Mouse (Mus musculus) left cerebral cortex, adult 11 months (tissue): ENCODE data around the gene Slc24a3.

Source experiments
- DNase-seq: peaks from one replicate; pipeline ENCODE4 v3.0.0; 2022; ENCODE audit warnings: low spot score

Gene Slc24a3

DNA sequence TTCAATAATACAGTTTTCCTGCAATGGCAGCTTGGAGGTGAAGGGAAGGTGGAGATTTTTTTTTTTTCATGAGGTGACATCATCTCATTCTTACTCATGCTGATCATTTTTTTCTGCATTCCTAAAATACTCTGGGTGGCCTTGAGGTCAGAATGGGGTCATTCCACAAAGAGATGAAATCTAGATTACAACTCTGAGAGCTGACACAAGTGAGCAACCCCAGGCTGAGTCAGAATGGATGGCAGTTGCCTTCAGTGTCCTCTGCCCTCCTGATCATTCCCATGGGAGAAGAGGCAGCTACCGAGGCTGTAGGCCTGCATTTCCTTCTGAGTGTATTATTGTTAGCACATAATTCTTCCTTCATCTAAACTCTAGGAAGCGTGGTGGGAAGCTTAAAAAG, 116.2 kb downstream of the Slc24a3 start:
- no peak for DNase-seq

GRCm38 (mm10) chr2:145288501-145288900, 120.9 kb downstream of the Slc24a3 start:
- no peak for DNase-seq

DNA sequence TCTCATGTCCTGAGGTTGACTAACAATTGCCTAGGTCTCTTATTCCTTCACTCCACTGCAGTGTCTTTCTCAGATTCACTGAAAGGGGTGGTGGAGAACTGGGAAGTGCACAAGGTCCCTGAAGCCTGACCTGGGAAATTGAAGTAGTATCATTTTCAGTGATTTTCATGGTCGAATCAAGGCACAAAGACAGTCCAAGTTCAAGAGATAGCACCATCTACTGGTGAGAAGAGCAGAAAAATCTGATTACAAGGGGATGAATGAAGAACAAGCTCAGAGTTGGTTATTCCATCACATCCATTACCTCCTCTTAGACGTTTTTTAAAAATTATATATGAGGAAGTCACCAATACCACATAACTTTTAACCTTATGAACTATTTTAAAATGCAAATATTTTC, 123.9 kb downstream of the Slc24a3 start:
- no peak for DNase-seq

GRCm38 (mm10) chr2:145292196-145292595, 124.6 kb downstream of the Slc24a3 start:
- no peak for DNase-seq

GRCm38 (mm10) chr2:145292816-145293215, 125.3 kb downstream of the Slc24a3 start:
- no peak for DNase-seq

- no peak for DNase-seq
Observed at GRCm38 (mm10) chr2:145296906-145297305, 129.4 kb downstream of the Slc24a3 start.

GRCm38 (mm10) chr2:145299914-145300699, 132.6 kb downstream of the Slc24a3 start:
- no peak for DNase-seq

- DNase-seq, result no peak
Observed at GRCm38 (mm10) chr2:145307231-145307883, 139.8 kb downstream of the Slc24a3 start.

DNA sequence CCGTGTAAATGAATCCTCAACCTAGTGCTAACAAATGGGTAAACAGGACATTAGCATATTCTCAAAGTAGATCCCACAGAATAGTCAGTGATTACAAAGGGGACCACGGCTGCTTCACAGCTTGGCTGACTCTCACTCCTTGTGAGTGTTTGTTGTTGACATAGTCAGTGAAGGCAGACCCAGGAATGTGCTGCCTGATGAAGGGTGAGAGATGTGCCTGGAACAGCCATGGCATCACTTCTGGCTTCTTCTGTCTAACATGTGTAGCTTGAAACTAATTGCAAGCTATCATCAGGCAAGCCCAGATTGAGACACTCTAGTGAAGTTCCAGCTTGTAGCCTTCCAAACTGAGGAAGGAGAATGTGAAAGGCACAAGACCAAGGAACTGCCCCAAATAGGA, 151.4 kb downstream of the Slc24a3 start:
- no peak for DNase-seq

GRCm38 (mm10) chr2:145321287-145321686, 153.7 kb downstream of the Slc24a3 start:
- DNase-seq, result no peak

- DNase-seq, result no peak
Observed at GRCm38 (mm10) chr2:145321755-145322154, 154.2 kb downstream of the Slc24a3 start.

DNA sequence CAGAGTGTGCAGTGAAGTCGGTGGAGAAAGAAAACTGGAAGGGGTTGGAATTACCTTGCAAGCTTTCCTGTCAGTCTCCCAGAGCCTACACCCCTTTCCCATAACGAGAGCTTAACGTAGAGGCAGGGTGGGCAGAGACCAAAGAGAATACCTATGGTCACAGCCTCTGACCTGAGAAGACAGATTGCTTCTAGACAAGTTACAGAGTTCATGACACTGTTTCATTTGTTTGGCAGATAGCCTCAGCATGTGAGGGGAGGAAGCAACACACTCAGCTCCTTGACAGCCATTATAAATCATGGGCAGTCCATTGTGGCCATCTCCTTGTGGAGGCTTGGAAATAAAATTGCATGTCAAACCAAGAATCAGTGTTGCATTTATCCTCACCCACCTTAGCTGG, 156.9 kb downstream of the Slc24a3 start:
- DNase-seq, result no peak

GRCm38 (mm10) chr2:145325852-145326251, 158.3 kb downstream of the Slc24a3 start:
- DNase-seq, result no peak

DNA sequence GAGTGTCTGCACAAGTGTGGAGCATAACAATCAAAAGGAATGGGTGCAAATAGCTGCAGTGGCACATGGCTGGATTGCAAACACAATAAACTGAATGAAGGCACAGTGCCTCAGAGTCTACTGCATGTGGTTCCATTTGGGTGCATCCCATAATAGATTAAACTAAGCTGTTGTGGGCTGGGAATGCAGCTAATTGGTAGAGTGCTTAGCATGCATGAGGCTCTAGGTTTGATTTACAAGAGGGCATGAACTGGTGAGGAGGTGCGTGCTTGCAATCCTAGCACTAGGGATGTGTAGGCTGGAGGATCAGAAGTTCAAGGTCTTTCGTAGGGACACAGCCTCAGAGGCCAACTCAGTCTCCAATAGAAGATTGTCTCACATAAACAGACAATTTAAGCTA, 159.0 kb downstream of the Slc24a3 start:
- DNase-seq, result no peak

GRCm38 (mm10) chr2:145329756-145330155, 162.2 kb downstream of the Slc24a3 start:
- no peak for DNase-seq

DNA sequence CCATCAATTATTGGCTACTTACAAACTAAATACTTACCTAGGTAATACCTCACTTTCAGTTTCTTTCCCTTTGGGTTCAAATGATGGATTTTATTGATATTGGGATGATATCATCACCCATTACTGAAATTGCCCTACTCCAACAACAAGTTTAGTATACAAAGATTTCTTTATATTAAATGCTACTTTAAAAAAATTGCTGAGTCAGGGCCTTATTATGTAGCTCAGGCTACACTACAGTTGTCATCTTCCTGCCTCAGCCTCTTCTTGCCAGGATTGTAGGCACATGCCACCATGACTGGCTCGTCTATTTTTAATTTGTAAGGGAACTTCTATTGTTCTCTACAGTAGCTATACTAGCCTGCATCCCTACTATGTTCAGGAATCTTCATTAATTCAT, 164.0 kb downstream of the Slc24a3 start:
- DNase-seq, result no peak

- DNase-seq, result no peak
Observed at GRCm38 (mm10) chr2:145333466-145333865, 165.9 kb downstream of the Slc24a3 start.

GRCm38 (mm10) chr2:145336406-145336805, 168.9 kb downstream of the Slc24a3 start:
- DNase-seq, result no peak

DNA sequence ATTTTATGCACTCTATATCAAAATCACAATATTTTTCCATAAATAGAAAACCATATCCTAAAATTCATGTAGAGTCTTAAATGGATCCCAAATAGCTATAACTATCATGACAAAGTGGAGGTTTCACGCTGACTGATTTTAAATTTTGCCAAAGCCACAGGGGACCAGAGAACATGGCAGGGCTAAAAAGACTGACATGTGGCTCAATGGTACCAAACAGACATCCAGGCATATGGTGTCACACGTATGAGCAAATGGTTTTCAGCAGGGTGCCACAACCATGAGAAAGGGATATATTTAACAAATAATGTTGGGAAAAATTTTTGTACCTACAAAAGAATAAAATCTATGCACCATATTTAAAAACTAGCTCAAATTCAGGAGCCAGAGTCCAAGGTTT, 173.3 kb downstream of the Slc24a3 start:
- no peak for DNase-seq

- no peak for DNase-seq
Observed at GRCm38 (mm10) chr2:145342956-145343355, 175.4 kb downstream of the Slc24a3 start.

DNA sequence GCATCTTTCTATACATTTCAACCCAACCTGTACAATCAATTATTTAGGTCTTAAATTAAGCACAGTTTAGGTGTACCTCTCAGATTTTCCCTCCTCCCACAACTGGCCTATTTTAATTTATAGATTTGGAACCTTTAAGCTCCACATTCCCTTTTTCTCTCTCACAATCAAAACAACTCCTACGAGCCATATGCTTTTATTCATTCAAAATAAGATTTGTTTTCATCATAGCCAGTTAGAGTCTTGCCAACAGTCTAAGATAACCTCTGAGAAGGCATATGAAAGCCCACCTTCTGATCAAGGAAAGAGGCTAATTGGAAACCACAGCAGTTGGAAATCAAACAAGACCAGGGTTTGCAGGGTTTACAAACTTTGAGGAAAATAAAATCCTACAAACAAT, 177.0 kb downstream of the Slc24a3 start:
- no peak for DNase-seq

DNA sequence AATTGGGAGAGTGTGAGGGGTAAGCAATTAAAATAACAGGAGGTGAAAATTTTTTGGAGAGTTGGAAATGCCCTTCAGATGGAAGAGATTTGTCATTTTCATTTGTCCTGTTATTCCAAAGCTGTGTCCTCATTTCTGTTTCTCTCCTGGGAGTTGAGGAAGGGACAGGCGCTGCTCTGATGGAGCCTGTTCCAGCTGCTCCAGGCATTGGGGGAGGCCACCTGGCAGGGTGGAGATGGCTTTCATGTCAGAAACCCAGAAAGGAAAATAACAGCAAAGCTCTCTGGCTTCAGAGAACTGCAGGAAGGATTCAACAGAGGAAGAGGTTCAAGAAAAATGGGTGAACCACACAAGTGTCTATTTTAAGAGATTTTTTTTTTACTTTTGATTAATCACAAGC, 186.2 kb downstream of the Slc24a3 start:
- DNase-seq, result no peak

DNA sequence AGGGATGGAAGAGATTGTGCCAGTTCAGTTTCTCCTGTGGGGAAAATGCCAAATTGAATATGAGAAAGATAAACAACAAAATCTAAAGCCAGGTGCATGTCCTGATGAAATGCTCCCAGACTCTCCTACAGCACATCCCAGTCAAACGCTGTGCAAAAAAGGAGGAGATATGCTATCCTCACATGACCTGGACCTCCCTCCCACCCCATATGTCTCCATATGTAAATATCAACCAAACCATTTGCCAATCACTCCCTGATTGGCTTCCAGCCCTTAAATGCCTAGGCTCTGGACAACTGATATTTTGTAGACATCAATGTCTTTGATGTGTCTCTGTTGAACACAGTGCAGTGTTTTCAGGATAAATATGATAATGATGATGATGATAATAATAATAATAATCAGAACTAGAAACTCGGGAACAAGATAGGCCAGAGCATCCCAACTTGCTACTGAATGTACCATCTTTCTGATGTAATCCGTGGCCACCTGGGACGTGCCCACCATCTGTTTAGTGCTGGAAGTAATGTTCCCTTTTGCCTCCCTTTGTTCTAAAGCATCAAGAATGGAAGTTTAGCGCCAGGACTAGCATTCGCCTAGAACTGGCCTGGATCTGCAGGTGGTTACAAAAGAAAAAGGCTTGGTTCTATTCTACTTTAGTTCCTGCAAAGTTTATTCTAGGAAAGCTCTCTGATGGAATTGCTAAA, 190.8 kb downstream of the Slc24a3 start:
- DNase-seq, result no peak
